Mouse (Mus musculus) C2C12 (cell line): Measurements from ENCODE around the gene Ctsc. TPM values are rescaled to one million over a fixed set of nuclear protein-coding genes. Genes with fewer than 3 reads are reported as not detected.

Experiments
- H3K27me3 ChIP-seq: one replicate; pipeline ENCODE4 v1.6.1; 2011; ENCODE audit not compliant: control insufficient read depth, insufficient read depth, insufficient read length
- H3K36me3 ChIP-seq: one replicate; pipeline ENCODE4 v1.6.1; 2011; ENCODE audit not compliant: control insufficient read depth, insufficient read depth
- H3K4me3 ChIP-seq: one replicate; pipeline ENCODE4 v1.5.1; 2011; ENCODE audit warnings: mild to moderate bottlenecking, control low read depth; ENCODE audit not compliant: poor library complexity, insufficient read depth, severe bottlenecking
- H3K79me2 ChIP-seq: one replicate; pipeline ENCODE4 v1.6.1; 2011; ENCODE audit not compliant: control insufficient read depth, insufficient read depth
- H3K79me3 ChIP-seq: one replicate; pipeline ENCODE4 v1.6.1; 2011; ENCODE audit warnings: low read depth, control low read depth
- H3ac ChIP-seq: one replicate; pipeline ENCODE3; 2011; ENCODE audit warnings: low read depth; ENCODE audit not compliant: control insufficient read depth, insufficient read length
- CEBPB ChIP-seq: IDR thresholded peaks from one replicate; pipeline ENCODE4 v1.6.1; 2011; ENCODE audit warnings: low read depth, mild to moderate bottlenecking, control low read depth, moderate library complexity
- CTCF ChIP-seq: IDR thresholded peaks from one replicate; pipeline ENCODE4 v1.5.1; 2011; ENCODE audit not compliant: control insufficient read depth, insufficient read depth, insufficient read length
- FOSL1 ChIP-seq: IDR thresholded peaks from one replicate; pipeline ENCODE4 v1.8.0; 2011; ENCODE audit warnings: mild to moderate bottlenecking, low read length; ENCODE audit not compliant: poor library complexity, insufficient read depth, severe bottlenecking
- MAX ChIP-seq: IDR thresholded peaks from one replicate; pipeline ENCODE4 v1.6.1; 2011; ENCODE audit warnings: mild to moderate bottlenecking, control low read depth
- MYOD1 ChIP-seq: IDR thresholded peaks from one replicate; pipeline ENCODE4 v1.6.1; 2011; ENCODE audit warnings: low read depth; ENCODE audit not compliant: control insufficient read depth, insufficient read length
- MYOG ChIP-seq: IDR thresholded peaks from one replicate; pipeline ENCODE4 v1.6.1; 2011; ENCODE audit not compliant: control insufficient read depth, insufficient read length; ENCODE audit errors: extremely low read depth
- USF1 ChIP-seq: IDR thresholded peaks from one replicate; pipeline ENCODE4 v1.6.1; 2011; ENCODE audit warnings: low read depth, mild to moderate bottlenecking, control low read depth, moderate library complexity
- polyA plus RNA-seq: library from polyadenylated mRNA; unstranded; fragments of >200 nt; fragmentation: generic; extraction: Trizol; gene quantifications from one replicate; pipeline ENCODE4 v1.2.1, GENCODE M21; 2012; ENCODE audit warnings: missing spikeins

Gene Ctsc
- polyA plus RNA-seq, 1 experiment: 0.44 TPM

DNA sequence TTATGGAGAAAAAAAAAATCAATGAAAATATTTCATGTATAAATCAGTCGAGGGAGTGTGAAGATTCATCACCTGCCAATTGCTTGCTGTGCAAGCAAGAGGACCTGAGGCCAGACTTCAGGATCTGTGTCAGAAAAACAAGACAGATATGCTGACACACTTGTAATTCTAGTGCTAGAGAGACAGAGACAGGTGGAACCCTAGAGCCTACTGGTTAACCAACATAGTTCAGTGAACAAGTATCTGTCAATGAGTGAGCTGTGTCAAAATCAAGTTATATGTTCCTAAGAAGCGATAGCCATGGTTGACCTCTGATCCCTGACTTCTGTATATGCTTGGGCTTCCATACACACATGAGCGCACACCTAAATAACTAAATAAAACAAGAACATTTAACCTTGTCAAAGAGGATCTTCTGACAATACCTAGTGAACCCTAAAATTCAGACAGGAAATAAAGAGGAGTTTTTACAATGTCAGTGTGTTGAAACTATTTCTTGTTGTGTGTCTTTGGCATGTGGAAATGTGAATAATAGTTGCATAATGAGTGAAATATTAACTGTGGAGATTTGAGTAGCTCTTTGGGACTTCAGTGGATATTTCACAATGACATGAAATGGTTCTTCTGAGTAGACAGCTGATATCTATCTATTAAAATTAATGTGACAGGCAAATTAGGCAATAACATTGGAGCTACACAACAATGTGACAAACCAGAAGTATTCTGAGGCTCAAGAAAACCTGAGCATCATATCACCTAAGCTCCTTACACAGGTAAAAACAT, 32.7 kb downstream of the Ctsc start:
- Histone ChIP-seq H3ac (no peak overlapping the region), H3K36me3 (no peaks in the 10 kb centered on the region), H3K27me3 (no peaks in the 10 kb centered on the region), H3K4me3 (no peak overlapping the region), H3K79me2 (no peaks in the 10 kb centered on the region), H3K79me3 (no peaks in the 10 kb centered on the region)
- TF ChIP-seq FOSL1: no peak
- no peak for TF ChIP-seq CTCF
- no peak for TF ChIP-seq MYOG
- no peak for TF ChIP-seq MYOD1

DNA sequence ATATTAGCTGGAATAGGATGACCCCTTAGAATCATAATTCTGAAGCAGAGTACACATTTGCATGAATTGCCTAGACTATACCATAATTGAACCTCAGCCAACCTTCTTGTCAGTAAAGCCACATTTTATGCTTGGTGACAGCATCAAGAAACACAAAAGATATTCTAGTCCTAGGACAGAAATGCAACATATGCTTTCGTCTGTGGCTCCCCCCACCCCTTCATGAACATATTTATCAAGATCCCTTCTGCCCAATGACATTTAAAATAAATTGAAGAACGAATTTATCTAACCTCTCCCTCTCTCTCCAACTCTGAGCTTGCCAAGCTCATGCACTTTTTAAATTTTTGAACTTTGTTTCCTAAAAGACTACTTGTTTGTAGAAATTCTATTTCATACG, 38.5 kb downstream of the Ctsc start:
- no peaks in the 10 kb centered on the region for H3K79me3 ChIP-seq
- TF ChIP-seq MYOG: no peak
- no peak for TF ChIP-seq FOSL1
- TF ChIP-seq CEBPB: no peak
- TF ChIP-seq MAX: no peak
- no peak for TF ChIP-seq MYOD1
- no peak for TF ChIP-seq CTCF
- TF ChIP-seq USF1: no peak
- H3K79me2 ChIP-seq: no peaks in the 10 kb centered on the region
- H3K36me3 ChIP-seq: no peaks in the 10 kb centered on the region
- H3ac ChIP-seq: no peak overlapping the region
- no peaks in the 10 kb centered on the region for H3K27me3 ChIP-seq
- H3K4me3 ChIP-seq: no peak overlapping the region

DNA sequence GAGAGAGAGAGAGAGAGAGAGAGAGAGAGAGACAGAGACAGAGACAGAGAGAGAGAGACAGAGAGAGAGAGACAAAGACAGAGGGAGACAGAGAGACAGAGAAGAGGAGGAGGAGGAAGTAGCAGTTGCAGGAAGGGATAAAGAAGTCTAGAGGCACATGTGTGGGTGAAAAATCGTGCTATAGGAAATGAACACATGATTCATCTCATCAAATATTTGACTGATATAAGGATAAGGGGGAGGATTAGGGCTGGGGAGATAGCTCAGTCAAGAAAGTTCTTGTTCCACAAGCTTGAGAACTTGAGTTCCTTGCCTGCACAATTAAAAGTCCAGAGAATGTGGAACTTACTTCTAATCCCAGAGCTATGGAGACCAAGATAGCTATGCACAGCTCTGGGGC, 40.6 kb downstream of the Ctsc start:
- Histone ChIP-seq H3K4me3 (no peak overlapping the region), H3K79me3 (no peaks in the 10 kb centered on the region), H3ac (no peak overlapping the region), H3K79me2 (no peaks in the 10 kb centered on the region), H3K36me3 (no peaks in the 10 kb centered on the region), H3K27me3 (no peaks in the 10 kb centered on the region)
- TF ChIP-seq MYOD1 (no peak), MYOG (no peak), CEBPB (no peak), FOSL1 (no peak), CTCF (no peak)

DNA sequence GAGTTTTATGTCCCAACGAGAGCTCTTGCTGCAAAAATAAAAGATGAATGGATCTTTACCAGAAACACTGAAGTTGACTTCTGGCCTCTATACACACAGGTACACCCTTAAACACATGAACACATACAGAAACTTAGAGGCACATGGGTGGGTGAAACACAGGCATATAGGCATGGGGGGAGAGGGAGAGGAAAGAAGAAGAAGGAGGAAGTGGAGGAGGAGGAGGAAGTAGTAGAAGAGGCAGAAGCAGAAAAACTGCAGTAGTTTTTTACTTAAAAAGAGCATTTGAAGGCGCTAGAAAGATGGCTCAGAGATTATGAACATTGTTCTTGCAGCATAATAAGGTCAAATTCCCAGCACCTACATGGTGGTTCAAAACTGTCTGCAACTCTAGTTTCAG, 41.0 kb downstream of the Ctsc start:
- Histone ChIP-seq H3K79me3 (no peaks in the 10 kb centered on the region), H3K36me3 (no peaks in the 10 kb centered on the region), H3K27me3 (no peaks in the 10 kb centered on the region), H3K79me2 (no peaks in the 10 kb centered on the region), H3K4me3 (no peak overlapping the region), H3ac (no peak overlapping the region)
- TF ChIP-seq MAX: no peak
- TF ChIP-seq MYOD1: no peak
- no peak for TF ChIP-seq CEBPB
- TF ChIP-seq USF1: no peak
- TF ChIP-seq MYOG: no peak
- TF ChIP-seq FOSL1: no peak
- TF ChIP-seq CTCF: no peak

DNA sequence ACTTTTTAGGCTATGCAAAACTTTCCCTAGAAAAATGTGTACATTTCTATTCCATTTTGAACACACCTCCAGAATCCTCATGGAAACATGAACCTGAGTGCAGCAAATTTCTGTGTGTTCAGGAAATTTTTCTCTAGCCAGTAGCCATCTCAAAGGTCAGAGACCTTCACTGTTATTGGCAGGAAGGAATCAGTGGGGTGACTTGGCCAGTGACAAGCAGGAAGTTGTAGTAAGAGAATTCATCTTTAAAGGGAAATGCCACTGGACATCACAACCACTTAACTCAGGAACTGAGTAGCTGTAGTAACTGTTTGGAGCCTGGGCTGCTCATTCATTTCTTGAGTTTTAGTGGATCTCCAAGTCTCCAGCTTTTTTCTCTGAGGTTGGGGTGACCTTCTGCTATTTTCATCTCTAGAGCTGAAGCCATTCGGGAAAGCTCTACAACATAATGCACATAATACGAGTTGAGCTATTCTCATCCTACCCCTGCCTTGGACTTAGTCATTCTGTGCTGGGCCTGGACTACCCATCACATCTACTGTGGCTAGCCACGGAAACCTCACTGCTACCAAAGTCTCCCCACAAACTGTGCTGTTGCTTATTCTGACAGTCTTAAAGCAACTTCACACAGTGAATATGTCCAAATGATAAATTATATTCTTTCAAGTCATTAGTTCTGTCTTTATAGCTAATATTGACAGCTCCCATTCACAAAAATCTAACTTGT, 41.7 kb downstream of the Ctsc start:
- H3ac ChIP-seq: no peak overlapping the region
- no peaks in the 10 kb centered on the region for H3K27me3 ChIP-seq
- no peaks in the 10 kb centered on the region for H3K79me2 ChIP-seq
- H3K4me3 ChIP-seq: no peak overlapping the region
- no peaks in the 10 kb centered on the region for H3K36me3 ChIP-seq
- TF ChIP-seq CTCF (no peak), MYOG (no peak), MYOD1 (no peak), FOSL1 (no peak), MAX (no peak), USF1 (no peak), CEBPB (no peak)
- H3K79me3 ChIP-seq: no peaks in the 10 kb centered on the region
